Mouse (Mus musculus) inflammation-experienced regulatory T-cells (primary cell): ENCODE measurements around the gene Sgcd. TPM values are rescaled to one million over a fixed set of nuclear protein-coding genes. Genes with fewer than 3 reads are reported as not detected.

ENCODE experiments used
- polyA plus RNA-seq, 2 experiments: library from polyadenylated mRNA; unstranded; fragments of 100-300 nt; shearing (Covaris generic); gene quantifications; one replicate each; pipeline ENCODE4 v1.2.1; 2017

The Sgcd gene
- polyA plus RNA-seq: not detected

GRCm38 (mm10) chr11:47988697-47989533 is at the start of gene Sgcd:
Gene Sgcd, minus strand, starts transcription at chr11:47988969.

